ENCODE assay signal across 25 mouse cellular contexts in genomic region chr4:138137336-138137735, GRCm38 (mm10).
DNase-seq lines count a peak whose midpoint lies in the region; ATAC-seq and TF ChIP-seq lines count a peak whose summit lies in the region.
"Had no signal": no experiment of that assay in that cellular context is flagged by ENCODE, and none has a peak within 500 bp of the region (broad histone marks: within the 10 kb centered on the region; RNA-seq: fewer than 3 reads in every experiment).

No protein-coding gene starts in this region.

- no peak for ATAC-seq in hindbrain, embryonic 13.5 days (ENCODE audit: low FRiP score)
- ATAC-seq in hindbrain, postnatal 0 days = no peak
- no peak for ATAC-seq in midbrain, embryonic 13.5 days
- no peak for ATAC-seq in kidney, embryonic 16.5 days (ENCODE audit: low FRiP score, low TSS enrichment)
- ATAC-seq: CD4-positive, CD25-positive, alpha-beta regulatory T cell, adult 4 months; forebrain, embryonic 13.5 days; forebrain, embryonic 16.5 days; hindbrain, embryonic 16.5 days; inflammation-experienced regulatory T-cells, adult 6 months; Patski had no signal

- H3K4me1 ChIP-seq in hindbrain, embryonic 13.5 days (replicated peaks) = peaks cover 28% of the 10 kb centered on the region
- no peaks in the 10 kb centered on the region for H3K4me1 ChIP-seq in hindbrain, postnatal 0 days (ENCODE audit: insufficient read depth, low read length)
- peaks cover 3% of the 10 kb centered on the region; the same call in 1 of the 2 replicates for H3K4me1 ChIP-seq in midbrain, embryonic 13.5 days (replicated peaks)
- H3K4me1 ChIP-seq in midbrain, embryonic 10.5 days = no peaks in the 10 kb centered on the region
- H3K4me1 ChIP-seq in kidney, embryonic 16.5 days (ENCODE audit: insufficient read depth, low read length) = no peaks in the 10 kb centered on the region; the same call in 1 of the 2 replicates
- H3K4me1 ChIP-seq: forebrain, embryonic 10.5 days had no signal

- H3K27me3 ChIP-seq in hindbrain, embryonic 13.5 days = no peaks in the 10 kb centered on the region
- H3K27me3 ChIP-seq in hindbrain, postnatal 0 days (ENCODE audit: insufficient read depth, low read length) = no peaks in the 10 kb centered on the region
- no peaks in the 10 kb centered on the region for H3K27me3 ChIP-seq in midbrain, embryonic 13.5 days
- no peaks in the 10 kb centered on the region for H3K27me3 ChIP-seq in midbrain, embryonic 10.5 days (ENCODE audit: low read depth, poor library complexity, severe bottlenecking)
- no peaks in the 10 kb centered on the region for H3K27me3 ChIP-seq in kidney, embryonic 16.5 days (ENCODE audit: insufficient read depth, low read length)
- H3K27me3 ChIP-seq: forebrain, embryonic 13.5 days; heart, embryonic 13.5 days; hindbrain, embryonic 12.5 days; Patski had no signal

- H3K9me3 ChIP-seq in hindbrain, embryonic 13.5 days = no peaks in the 10 kb centered on the region
- H3K9me3 ChIP-seq in hindbrain, postnatal 0 days (ENCODE audit: low read length) = no peaks in the 10 kb centered on the region
- H3K9me3 ChIP-seq in midbrain, embryonic 13.5 days = no peaks in the 10 kb centered on the region
- no peaks in the 10 kb centered on the region for H3K9me3 ChIP-seq in midbrain, embryonic 10.5 days (replicated peaks)
- no peaks in the 10 kb centered on the region for H3K9me3 ChIP-seq in kidney, embryonic 16.5 days (ENCODE audit: low read length)
- H3K9me3 ChIP-seq: forebrain, embryonic 10.5 days; forebrain, embryonic 13.5 days; heart, embryonic 10.5 days; heart, embryonic 13.5 days; hindbrain, embryonic 12.5 days had no signal

- no peak overlapping the region for H3K4me3 ChIP-seq in hindbrain, embryonic 13.5 days
- H3K4me3 ChIP-seq in hindbrain, postnatal 0 days (ENCODE audit: low read length) = no peak overlapping the region
- H3K4me3 ChIP-seq in midbrain, embryonic 13.5 days (replicated peaks) = no peak overlapping the region
- no peak overlapping the region for H3K4me3 ChIP-seq in midbrain, embryonic 10.5 days
- H3K4me3 ChIP-seq in kidney, embryonic 16.5 days (ENCODE audit: low read length) = no peak overlapping the region
- H3K4me3 ChIP-seq: forebrain, embryonic 10.5 days; forebrain, embryonic 13.5 days; heart, adult 2 months; heart, embryonic 10.5 days; heart, embryonic 13.5 days; hindbrain, embryonic 12.5 days had no signal

- H3K4me2 ChIP-seq in hindbrain, embryonic 13.5 days = no peak overlapping the region
- H3K4me2 ChIP-seq in hindbrain, postnatal 0 days (ENCODE audit: low read depth, low read length) = no peak overlapping the region
- no peak overlapping the region for H3K4me2 ChIP-seq in midbrain, embryonic 13.5 days (replicated peaks)
- H3K4me2 ChIP-seq in kidney, embryonic 16.5 days (replicated peaks; ENCODE audit: low read depth, low read length) = no peak overlapping the region
- H3K4me2 ChIP-seq: forebrain, embryonic 13.5 days; heart, embryonic 13.5 days; hindbrain, embryonic 12.5 days had no signal

- no peak overlapping the region for H3K9ac ChIP-seq in hindbrain, embryonic 13.5 days
- H3K9ac ChIP-seq in hindbrain, postnatal 0 days (replicated peaks; ENCODE audit: low read length) = no peak overlapping the region
- no peak overlapping the region for H3K9ac ChIP-seq in midbrain, embryonic 13.5 days (replicated peaks)
- H3K9ac ChIP-seq in kidney, embryonic 16.5 days (replicated peaks; ENCODE audit: low read length) = no peak overlapping the region
- H3K9ac ChIP-seq: forebrain, embryonic 13.5 days; heart, embryonic 13.5 days; hindbrain, embryonic 12.5 days had no signal

- no peak for DNase-seq in hindbrain, postnatal 0 days (ENCODE audit: low spot score)
- no peak for DNase-seq in midbrain, embryonic 10.5 days (ENCODE audit: low spot score)
- DNase-seq in 3T3-L1 (ENCODE audit: low read depth, low spot score) (peak; percentile 21), NIH3T3 (ENCODE audit: low read depth) (peak; percentile 20)
- DNase-seq: adrenal gland, postnatal 10 days; cerebellum, adult 18-20 months; cerebellum, adult 9-10 months; cerebellum, postnatal 14 days; gastrocnemius, postnatal 10 days; gastrocnemius, postnatal 36 days; heart, adult 2 months; heart, postnatal 14 days had no signal

- 0 out of 2 replicates have a peak overlapping the region, but pooled peaks have one; percentile 48 for H3K27ac ChIP-seq in hindbrain, embryonic 13.5 days
- no peak overlapping the region for H3K27ac ChIP-seq in hindbrain, postnatal 0 days
- H3K27ac ChIP-seq in midbrain, embryonic 13.5 days = 0 out of 2 replicates have a peak overlapping the region, but pooled peaks have one; percentile 12
- no peak overlapping the region for H3K27ac ChIP-seq in midbrain, embryonic 10.5 days (replicated peaks)
- no peak overlapping the region for H3K27ac ChIP-seq in kidney, embryonic 16.5 days (ENCODE audit: low read length)
- H3K27ac ChIP-seq: forebrain, embryonic 10.5 days; forebrain, embryonic 13.5 days; heart, embryonic 10.5 days; heart, embryonic 13.5 days had no signal

- TF ChIP-seq CTCF in hindbrain, postnatal 0 days (IDR thresholded peaks at IDR 0.05; ENCODE audit: low read depth) = no peak

- 51% methylated on average over 4 of the region's 4 CpGs for WGBS in hindbrain, embryonic 13.5 days
- WGBS in hindbrain, postnatal 0 days = 46% methylated on average over 4 of the region's 4 CpGs
- WGBS in midbrain, embryonic 13.5 days = 59% methylated on average over 3 of the region's 4 CpGs
- WGBS in midbrain, embryonic 10.5 days = 73% methylated on average over 4 of the region's 4 CpGs
- 47% methylated on average over 4 of the region's 4 CpGs for WGBS in kidney, embryonic 16.5 days

- peaks cover 15% of the 10 kb centered on the region; the same call in 1 of the 2 replicates for H3K36me3 ChIP-seq in hindbrain, embryonic 13.5 days
- H3K36me3 ChIP-seq in hindbrain, postnatal 0 days (ENCODE audit: insufficient read depth, low read length) = no peaks in the 10 kb centered on the region
- H3K36me3 ChIP-seq in midbrain, embryonic 13.5 days = peaks cover 16% of the 10 kb centered on the region
- peaks cover 65% of the 10 kb centered on the region for H3K36me3 ChIP-seq in midbrain, embryonic 10.5 days
- H3K36me3 ChIP-seq in kidney, embryonic 16.5 days (ENCODE audit: insufficient read depth, low read length) = 0 out of 2 replicates have a peak, but pooled peaks cover 5% of the 10 kb centered on the region

Comparison
In these comparisons a context has a peak if more than half of its experiments do, and no peak if none do; other contexts are left out.
1. H3K27ac ChIP-seq: peak in hindbrain, embryonic 13.5 days (single experiment) and midbrain, embryonic 13.5 days (single experiment); none in hindbrain, postnatal 0 days (single experiment), midbrain, embryonic 10.5 days (single experiment) and kidney, embryonic 16.5 days (single experiment).
2. DNase-seq: peak in 3T3-L1 (single experiment) and NIH3T3 (single experiment); none in hindbrain, postnatal 0 days (single experiment) and midbrain, embryonic 10.5 days (single experiment).